Mouse (Mus musculus) megakaryocyte, adult 5-6 weeks (primary cell): Measurements from ENCODE around the gene Camkk1. TPM values are rescaled to one million over a fixed set of nuclear protein-coding genes. Genes with fewer than 3 reads are reported as not detected.

Source experiments
- total RNA-seq, 2 experiments: library from RNA; stranded (forward) in 1 of 2; stranded (reverse) in 1 of 2; fragments of 153-499, 151-499 nt in 1 of 2; fragments of 221-1000, 200-1000 nt in 1 of 2; gene quantifications; 2 replicates each; pipeline versions ENCODE4 v1.2.3 to v1.2.4; 2015 to 2017

Camkk1 gene
- total RNA-seq, 2 experiments from 2014 or later, result 0.51 to 1.2 TPM

Other genes starting within 250 kb of the Camkk1 start
- 2.9 and 4.0 TPM in 2 replicates for gene Cyb5d2, start 222.9 kb upstream of the Camkk1 start, total RNA-seq (2015)
- gene Cyb5d2, start 222.9 kb upstream of the Camkk1 start, total RNA-seq (2017), result 3.9 and 5.6 TPM in 2 replicates
- 26.9 and 27.1 TPM in 2 replicates for gene Zzef1, start 222.8 kb upstream of the Camkk1 start, total RNA-seq (2015)
- gene Zzef1, start 222.8 kb upstream of the Camkk1 start, total RNA-seq (2017), result 32.1 and 43.5 TPM in 2 replicates
- 83.5 and 92.8 TPM in 2 replicates for gene Atp2a3, start 57.8 kb upstream of the Camkk1 start, total RNA-seq (2015)
- gene Atp2a3, start 57.8 kb upstream of the Camkk1 start, total RNA-seq (2017), result 79.8 and 123 TPM in 2 replicates
- 15.8 and 16.4 TPM in 2 replicates for gene P2rx1, start 19.9 kb upstream of the Camkk1 start, total RNA-seq (2015)
- 9.8 and 10.4 TPM in 2 replicates for gene P2rx1, start 19.9 kb upstream of the Camkk1 start, total RNA-seq (2017)
- gene Ncbp3, start 28.8 kb downstream of the Camkk1 start, total RNA-seq (2015), result 8.1 and 8.9 TPM in 2 replicates
- gene Ncbp3, start 28.8 kb downstream of the Camkk1 start, total RNA-seq (2017), result 11.4 and 12.3 TPM in 2 replicates
- gene Itgae, start 71.6 kb downstream of the Camkk1 start, total RNA-seq (2015), result 0.09 and 0.22 TPM in 2 replicates
- gene Itgae, start 71.6 kb downstream of the Camkk1 start, total RNA-seq (2017), result 0.04 and 0.15 TPM in 2 replicates
- gene Haspin, start 119.3 kb downstream of the Camkk1 start, total RNA-seq (2015), result 14.9 and 15.1 TPM in 2 replicates
- 19.2 and 21.8 TPM in 2 replicates for gene Haspin, start 119.3 kb downstream of the Camkk1 start, total RNA-seq (2017)
- not detected in 2 replicates for gene P2rx5, start 141.4 kb downstream of the Camkk1 start, total RNA-seq (2015)
- gene P2rx5, start 141.4 kb downstream of the Camkk1 start, total RNA-seq (2017), result not detected in 2 replicates
- 42.9 and 53.0 TPM in 2 replicates for gene Emc6, start 158.0 kb downstream of the Camkk1 start, total RNA-seq (2015)
- gene Emc6, start 158.0 kb downstream of the Camkk1 start, total RNA-seq (2017), result 28.7 and 29.0 TPM in 2 replicates
- 13.7 and 19.9 TPM in 2 replicates for gene Tax1bp3, start 158.1 kb downstream of the Camkk1 start, total RNA-seq (2015)
- 16.8 and 18.5 TPM in 2 replicates for gene Tax1bp3, start 158.1 kb downstream of the Camkk1 start, total RNA-seq (2017)
- gene Ctns, start 180.0 kb downstream of the Camkk1 start, total RNA-seq (2015), result 18.4 and 19.3 TPM in 2 replicates
- gene Ctns, start 180.0 kb downstream of the Camkk1 start, total RNA-seq (2017), result 21.0 and 23.3 TPM in 2 replicates
- 1.1 and 1.6 TPM in 2 replicates for gene Shpk, start 180.5 kb downstream of the Camkk1 start, total RNA-seq (2015)
- gene Shpk, start 180.5 kb downstream of the Camkk1 start, total RNA-seq (2017), result 1.1 and 2.2 TPM in 2 replicates
- gene Trpv1, start 215.3 kb downstream of the Camkk1 start, total RNA-seq (2015), result not detected in 2 replicates
- gene Trpv1, start 215.3 kb downstream of the Camkk1 start, total RNA-seq (2017), result not detected in 2 replicates
- not detected in 2 replicates for gene Trpv3, start 248.4 kb downstream of the Camkk1 start, total RNA-seq (2015)
- not detected in 2 replicates for gene Trpv3, start 248.4 kb downstream of the Camkk1 start, total RNA-seq (2017)